Mouse (Mus musculus) heart, postnatal 0 days (tissue): Measurements from ENCODE around the gene Fntb. TPM values are rescaled to one million over a fixed set of nuclear protein-coding genes. Genes with fewer than 3 reads are reported as not detected.
"Not testable (repeated sequence)": the region's sequence is repeated elsewhere in the genome, so short reads cannot be mapped to it uniquely, and the experiment has no call there.

Experiments
- ATAC-seq: fragments of 200-750 bp; cut with Nextera tagmentation; 2 replicates; pipeline ENCODE4 v1.8.0; 2017; ENCODE audit warnings: low read depth, moderate number of reproducible peaks, moderate library complexity; ENCODE audit not compliant: insufficient read depth
- DNase-seq: peaks from one replicate; pipeline ENCODE4 v3.0.0-alpha.2; 2016; ENCODE audit warnings: low spot score
- H3K27ac ChIP-seq: fragments of 300-500 bp; sonication (generic); 2 replicates; pipeline ENCODE4 v1.5.1; 2014; ENCODE audit warnings: low read depth, mild to moderate bottlenecking
- H3K27me3 ChIP-seq: fragments of 300-500 bp; sonication (generic); 2 replicates; pipeline ENCODE4 v1.6.1; 2014; ENCODE audit warnings: low read length, mixed read lengths; ENCODE audit not compliant: control insufficient read depth, insufficient read depth
- H3K36me3 ChIP-seq: fragments of 300-500 bp; sonication (generic); replicated peaks from 2 replicates; pipeline ENCODE4 v1.6.1; 2014; ENCODE audit warnings: low read length, mixed read lengths; ENCODE audit not compliant: control insufficient read depth, insufficient read depth
- H3K4me1 ChIP-seq: fragments of 300-500 bp; sonication (generic); 2 replicates; pipeline ENCODE4 v1.6.1; 2014; ENCODE audit warnings: antibody characterized with exemption; ENCODE audit not compliant: control insufficient read depth, insufficient read depth
- H3K4me2 ChIP-seq: fragments of 300-500 bp; sonication (generic); 2 replicates; pipeline ENCODE4 v1.6.1; 2014; ENCODE audit warnings: low read depth, mild to moderate bottlenecking, low read length, moderate library complexity
- H3K4me3 ChIP-seq: fragments of 300-500 bp; sonication (generic); 2 replicates; pipeline ENCODE4 v1.5.1; 2014; ENCODE audit warnings: low read depth, low read length
- H3K9ac ChIP-seq: fragments of 300-500 bp; sonication (generic); replicated peaks from 2 replicates; pipeline ENCODE4 v1.6.1; 2014; ENCODE audit warnings: low read depth, low read length, mixed read lengths
- H3K9me3 ChIP-seq: fragments of 300-500 bp; sonication (generic); replicated peaks from 2 replicates; pipeline ENCODE4 v1.6.1; 2016; ENCODE audit warnings: low read length; ENCODE audit not compliant: control insufficient read depth
- CTCF ChIP-seq: IDR thresholded peaks from 2 replicates; pipeline ENCODE4 v1.5.1; 2016; ENCODE audit warnings: antibody characterized with exemption, control low read depth, low read depth
- EP300 ChIP-seq: IDR thresholded peaks from 2 replicates; pipeline ENCODE4 v1.6.1; 2016; ENCODE audit warnings: antibody characterized with exemption, low read depth
- WGBS: fragments of 180-500 bp; shearing (Covaris S2); extraction: QIAGEN DNeasy Blood & Tissue Kit; methylation state at CpG from one replicate; pipeline ENCODE4 v1.1.7; 2014; 5-methylcytosine and 5-hydroxymethylcytosine counted together
- polyA plus RNA-seq: library from polyadenylated mRNA; unstranded; fragments of >200 nt; fragmentation: Nextera tagmentation; extraction: Ambion mirVana; gene quantifications from 2 replicates; pipeline ENCODE4 v1.2.1, GENCODE M21; 2015
- total RNA-seq: library from RNA; depleted of rRNA; stranded (reverse); fragments of >200 nt; gene quantifications from 2 replicates; pipeline ENCODE4 v1.2.3, GENCODE M21; 2014; ENCODE audit warnings: low replicate concordance

Fntb gene
- total and polyA plus RNA-seq, 2 experiments from 2014 or later = 13.0 to 20.0 TPM

GRCm38 (mm10) chr12:76857087-76857486 is 91.7 kb downstream of the Fntb start:
- TF ChIP-seq CTCF = no peak
- WGBS = 90% methylated on average over 10 of the region's 10 CpGs
- no peak for ATAC-seq

GRCm38 (mm10) chr12:76858788-76859187 is 93.4 kb downstream of the Fntb start:
- 82% methylated on average over 6 of the region's 6 CpGs for WGBS
- not testable (repeated sequence) for H3K27me3 ChIP-seq, H3K4me2 ChIP-seq, H3K9me3 ChIP-seq, H3K27ac ChIP-seq, DNase-seq, ATAC-seq, H3K4me3 ChIP-seq, H3K4me1 ChIP-seq, H3K36me3 ChIP-seq, H3K9ac ChIP-seq

More at GRCm38 (mm10) chr12:76857087-76857486, 91.7 kb downstream of the Fntb start:
- H3K36me3 ChIP-seq = no peaks in the 10 kb centered on the region
- no peaks in the 10 kb centered on the region for H3K4me1 ChIP-seq
- H3K9ac ChIP-seq = no peak overlapping the region
- no peak overlapping the region for H3K27ac ChIP-seq
- H3K4me2 ChIP-seq = no peak overlapping the region
- H3K9me3 ChIP-seq = no peaks in the 10 kb centered on the region
- no peak for DNase-seq
- no peak overlapping the region for H3K4me3 ChIP-seq
- no peaks in the 10 kb centered on the region for H3K27me3 ChIP-seq

- no peak for DNase-seq
- Histone ChIP-seq H3K36me3 (no peaks in the 10 kb centered on the region), H3K4me2 (no peak overlapping the region), H3K27me3 (no peaks in the 10 kb centered on the region), H3K9me3 (no peaks in the 10 kb centered on the region), H3K27ac (no peak overlapping the region), H3K4me3 (no peak overlapping the region), H3K9ac (no peak overlapping the region), H3K4me1 (peaks cover 14% of the 10 kb centered on the region)
- no peak for ATAC-seq
- WGBS = 81% methylated on average over 11 of the region's 11 CpGs
- TF ChIP-seq CTCF (no peak), EP300 (no peak)
Measured at GRCm38 (mm10) chr12:76863651-76864050, 98.3 kb downstream of the Fntb start.

- Histone ChIP-seq H3K4me3 (no peak overlapping the region), H3K36me3 (no peaks in the 10 kb centered on the region), H3K4me2 (no peak overlapping the region), H3K4me1 (peaks cover 14% of the 10 kb centered on the region), H3K27ac (no peak overlapping the region), H3K27me3 (no peaks in the 10 kb centered on the region), H3K9me3 (no peaks in the 10 kb centered on the region), H3K9ac (no peak overlapping the region)
- no peak for DNase-seq
- 61% methylated on average over 13 of the region's 13 CpGs for WGBS
- TF ChIP-seq CTCF = no peak
- TF ChIP-seq EP300 = no peak
- ATAC-seq = peak; percentile 22; the same call in 1 of the 2 replicates
Measured at GRCm38 (mm10) chr12:76865266-76865665, 99.9 kb downstream of the Fntb start.

GRCm38 (mm10) chr12:76867586-76868280 is 102.3 kb downstream of the Fntb start:
- Histone ChIP-seq H3K36me3 (no peaks in the 10 kb centered on the region), H3K4me1 (peaks cover 14% of the 10 kb centered on the region), H3K4me3 (no peak overlapping the region), H3K27me3 (no peaks in the 10 kb centered on the region), H3K9ac (no peak overlapping the region), H3K9me3 (no peaks in the 10 kb centered on the region), H3K27ac (no peak overlapping the region), H3K4me2 (no peak overlapping the region)
- 62% methylated on average over 10 of the region's 10 CpGs for WGBS
- ATAC-seq (0 out of 2 replicates have a peak, but pooled peaks have one; percentile 37), DNase-seq (no peak)
- no peak for TF ChIP-seq EP300
- TF ChIP-seq CTCF = no peak
